Mouse (Mus musculus) T-helper 2 cell (primary cell): ENCODE data around the gene 3110021N24Rik.
"Not testable (repeated sequence)": the region's sequence is repeated elsewhere in the genome, so short reads cannot be mapped to it uniquely, and the experiment has no call there.

Experiments
- in situ Hi-C: fragments of 300-600 bp; cut with MboI, MseI; formaldehyde crosslinking; loops from one replicate; pipeline ENCODE4 v1.15.1; 2025; ENCODE audit warnings: high pct_unique_total_duplicates

3110021N24Rik gene

GRCm38 (mm10) chr4:108719349-108719748 is at the start of gene 3110021N24Rik:
Gene 3110021N24Rik, plus strand, starts transcription at chr4:108719649.
- in situ Hi-C loops = no loop called here

- in situ Hi-C loops = no loop called here
Observed at GRCm38 (mm10) chr4:108686156-108686555, 33.3 kb upstream of the 3110021N24Rik start.

- in situ Hi-C loops = not testable (repeated sequence)
Observed at GRCm38 (mm10) chr4:108687098-108687497, 32.4 kb upstream of the 3110021N24Rik start.

GRCm38 (mm10) chr4:108690479-108690878 is 29.0 kb upstream of the 3110021N24Rik start:
- in situ Hi-C loops = no loop called here

GRCm38 (mm10) chr4:108691469-108691868 is 28.0 kb upstream of the 3110021N24Rik start:
- in situ Hi-C loops = no loop called here

- in situ Hi-C loops = no loop called here
Observed at GRCm38 (mm10) chr4:108696934-108697333, 22.5 kb upstream of the 3110021N24Rik start.

GRCm38 (mm10) chr4:108708209-108708608 is 11.2 kb upstream of the 3110021N24Rik start:
- in situ Hi-C loops = no loop called here

GRCm38 (mm10) chr4:108721245-108721784 is 1.9 kb downstream of the 3110021N24Rik start:
- in situ Hi-C loops = no loop called here

- in situ Hi-C loops = no loop called here
Observed at GRCm38 (mm10) chr4:108724102-108724501, 4.7 kb downstream of the 3110021N24Rik start.

GRCm38 (mm10) chr4:108730450-108730849 is 11.0 kb downstream of the 3110021N24Rik start:
- in situ Hi-C loops = no loop called here

GRCm38 (mm10) chr4:108731582-108731981 is 12.1 kb downstream of the 3110021N24Rik start:
- in situ Hi-C loops = no loop called here

- in situ Hi-C loops = no loop called here
Observed at GRCm38 (mm10) chr4:108746160-108746873, 26.9 kb downstream of the 3110021N24Rik start.

GRCm38 (mm10) chr4:108759583-108759982 is 40.1 kb downstream of the 3110021N24Rik start:
- in situ Hi-C loops = no loop called here

GRCm38 (mm10) chr4:108768527-108768926 is 49.1 kb downstream of the 3110021N24Rik start:
- in situ Hi-C loops = no loop called here

GRCm38 (mm10) chr4:108779763-108780056 is 60.3 kb downstream of the 3110021N24Rik start:
- in situ Hi-C loops = no loop called here

GRCm38 (mm10) chr4:108780057-108780863 is 60.8 kb downstream of the 3110021N24Rik start, which contains the start of gene Zfyve9:
Gene Zfyve9, minus strand, starts transcription at chr4:108780798.
- in situ Hi-C loops = no loop called here

- in situ Hi-C loops = no loop called here
Observed at GRCm38 (mm10) chr4:108780864-108781205, 61.4 kb downstream of the 3110021N24Rik start.

- in situ Hi-C loops = no loop called here
Observed at GRCm38 (mm10) chr4:108781596-108781995, 62.1 kb downstream of the 3110021N24Rik start.

- in situ Hi-C loops = no loop called here
Observed at GRCm38 (mm10) chr4:108782421-108783085, 63.1 kb downstream of the 3110021N24Rik start.

- in situ Hi-C loops = no loop called here
Observed at GRCm38 (mm10) chr4:108789258-108789936, 69.9 kb downstream of the 3110021N24Rik start.

GRCm38 (mm10) chr4:108790507-108790906 is 71.1 kb downstream of the 3110021N24Rik start:
- in situ Hi-C loops = no loop called here

- in situ Hi-C loops = no loop called here
Observed at GRCm38 (mm10) chr4:108793941-108794340, 74.5 kb downstream of the 3110021N24Rik start.
